Mouse (Mus musculus): ENCODE data around the gene Plekhs1. TPM values are rescaled to one million over a fixed set of nuclear protein-coding genes. Genes with fewer than 3 reads are reported as not detected.
"Not testable (repeated sequence)": the region's sequence is repeated elsewhere in the genome, so short reads cannot be mapped to it uniquely, and the experiment has no call there.

The Plekhs1 gene
- total and polyA plus RNA-seq, 2 experiments from 2014 or later, result 0.14 to 0.29 TPM

GRCm38 (mm10) chr19:56485376-56486271, 24.2 kb downstream of the Plekhs1 start:
- H3K27me3 ChIP-seq (ENCODE audit: insufficient read depth, low read length), result no peaks in the 10 kb centered on the region
- WGBS, result 28% methylated on average over 13 of the region's 13 CpGs
- H3K27ac ChIP-seq (ENCODE audit: low read depth, low read length), result no peak overlapping the region
- DNase-seq (no peak), ATAC-seq (peak; percentile 51; the same call in 1 of the 2 replicates)
- H3K4me1 ChIP-seq (ENCODE audit: insufficient read depth), result no peaks in the 10 kb centered on the region
- H3K9ac ChIP-seq, result no peak overlapping the region
- no peaks in the 10 kb centered on the region for H3K36me3 ChIP-seq (ENCODE audit: insufficient read depth)
- no peak overlapping the region for H3K4me2 ChIP-seq (ENCODE audit: low read depth)
- no peak for TF ChIP-seq CTCF (IDR thresholded peaks at IDR 0.05; ENCODE audit: low read depth)
- H3K4me3 ChIP-seq (ENCODE audit: low read depth, low read length), result no peak overlapping the region
- H3K9me3 ChIP-seq (ENCODE audit: low read length), result no peaks in the 10 kb centered on the region

GRCm38 (mm10) chr19:56486926-56487325, 25.5 kb downstream of the Plekhs1 start:
- 83% methylated on average over 7 of the region's 7 CpGs for WGBS
- DNase-seq (no peak), ATAC-seq (no peak)
- Histone ChIP-seq H3K27me3 (ENCODE audit: insufficient read depth, low read length) (no peaks in the 10 kb centered on the region), H3K4me2 (ENCODE audit: low read depth) (no peak overlapping the region), H3K9me3 (ENCODE audit: low read length) (no peaks in the 10 kb centered on the region), H3K4me1 (ENCODE audit: insufficient read depth) (no peaks in the 10 kb centered on the region), H3K4me3 (ENCODE audit: low read depth, low read length) (no peak overlapping the region), H3K9ac (no peak overlapping the region), H3K36me3 (ENCODE audit: insufficient read depth) (no peaks in the 10 kb centered on the region), H3K27ac (ENCODE audit: low read depth, low read length) (no peak overlapping the region)
- TF ChIP-seq CTCF (IDR thresholded peaks at IDR 0.05; ENCODE audit: low read depth), result no peak

GRCm38 (mm10) chr19:56487339-56487738, 25.9 kb downstream of the Plekhs1 start:
- H3K4me1 ChIP-seq (ENCODE audit: insufficient read depth), result no peaks in the 10 kb centered on the region
- H3K9me3 ChIP-seq (ENCODE audit: low read length), result no peaks in the 10 kb centered on the region
- no peak for TF ChIP-seq CTCF (IDR thresholded peaks at IDR 0.05; ENCODE audit: low read depth)
- H3K27me3 ChIP-seq (ENCODE audit: insufficient read depth, low read length), result no peaks in the 10 kb centered on the region
- 92% methylated on average over 2 of the region's 2 CpGs for WGBS
- H3K4me2 ChIP-seq (ENCODE audit: low read depth), result no peak overlapping the region
- H3K27ac ChIP-seq (ENCODE audit: low read depth, low read length), result no peak overlapping the region
- no peak for DNase-seq
- no peak overlapping the region for H3K4me3 ChIP-seq (ENCODE audit: low read depth, low read length)
- H3K9ac ChIP-seq, result no peak overlapping the region
- ATAC-seq, result no peak
- H3K36me3 ChIP-seq (ENCODE audit: insufficient read depth), result no peaks in the 10 kb centered on the region

- Histone ChIP-seq H3K27me3 (ENCODE audit: insufficient read depth, low read length) (no peaks in the 10 kb centered on the region), H3K36me3 (ENCODE audit: insufficient read depth) (no peaks in the 10 kb centered on the region), H3K9ac (no peak overlapping the region), H3K27ac (ENCODE audit: low read depth, low read length) (no peak overlapping the region), H3K4me1 (ENCODE audit: insufficient read depth) (no peaks in the 10 kb centered on the region), H3K4me2 (ENCODE audit: low read depth) (no peak overlapping the region), H3K9me3 (ENCODE audit: low read length) (no peaks in the 10 kb centered on the region), H3K4me3 (ENCODE audit: low read depth, low read length) (no peak overlapping the region)
- ATAC-seq, result no peak
- no peak for TF ChIP-seq CTCF (IDR thresholded peaks at IDR 0.05; ENCODE audit: low read depth)
- 87% methylated on average over 6 of the region's 6 CpGs for WGBS
- no peak for DNase-seq
Measured at GRCm38 (mm10) chr19:56489601-56490000, 28.2 kb downstream of the Plekhs1 start.

- not testable (repeated sequence) for H3K4me2 ChIP-seq (ENCODE audit: low read depth); H3K4me3 ChIP-seq (ENCODE audit: low read depth, low read length); H3K36me3 ChIP-seq (ENCODE audit: insufficient read depth); H3K9me3 ChIP-seq (ENCODE audit: low read length); H3K9ac ChIP-seq; H3K27ac ChIP-seq (ENCODE audit: low read depth, low read length); ATAC-seq; H3K4me1 ChIP-seq (ENCODE audit: insufficient read depth); DNase-seq; H3K27me3 ChIP-seq (ENCODE audit: insufficient read depth, low read length)
- no CpG with 5 or more reads among the region's 2 CpGs for WGBS
Measured at GRCm38 (mm10) chr19:56494157-56494556, 32.7 kb downstream of the Plekhs1 start.

GRCm38 (mm10) chr19:56503069-56503468, 41.6 kb downstream of the Plekhs1 start:
- H3K9ac ChIP-seq; H3K27me3 ChIP-seq (ENCODE audit: insufficient read depth, low read length); H3K4me2 ChIP-seq (ENCODE audit: low read depth); ATAC-seq; H3K4me3 ChIP-seq (ENCODE audit: low read depth, low read length); H3K36me3 ChIP-seq (ENCODE audit: insufficient read depth); H3K9me3 ChIP-seq (ENCODE audit: low read length); H3K4me1 ChIP-seq (ENCODE audit: insufficient read depth); H3K27ac ChIP-seq (ENCODE audit: low read depth, low read length); DNase-seq: not testable (repeated sequence)
- WGBS, result no CpG with 5 or more reads among the region's 5 CpGs

GRCm38 (mm10) chr19:56503525-56503924, 42.1 kb downstream of the Plekhs1 start:
- not testable (repeated sequence) for ATAC-seq; H3K4me2 ChIP-seq (ENCODE audit: low read depth); H3K27ac ChIP-seq (ENCODE audit: low read depth, low read length); H3K4me1 ChIP-seq (ENCODE audit: insufficient read depth); H3K36me3 ChIP-seq (ENCODE audit: insufficient read depth); H3K9ac ChIP-seq; H3K9me3 ChIP-seq (ENCODE audit: low read length); DNase-seq; H3K4me3 ChIP-seq (ENCODE audit: low read depth, low read length); H3K27me3 ChIP-seq (ENCODE audit: insufficient read depth, low read length)
- no CpG with 5 or more reads among the region's 5 CpGs for WGBS

GRCm38 (mm10) chr19:56511207-56511606, 49.8 kb downstream of the Plekhs1 start:
- WGBS, result no CpG with 5 or more reads among the region's 4 CpGs
- ATAC-seq; H3K9me3 ChIP-seq (ENCODE audit: low read length); H3K27ac ChIP-seq (ENCODE audit: low read depth, low read length); H3K36me3 ChIP-seq (ENCODE audit: insufficient read depth); H3K4me2 ChIP-seq (ENCODE audit: low read depth); H3K9ac ChIP-seq; H3K4me1 ChIP-seq (ENCODE audit: insufficient read depth); DNase-seq; H3K27me3 ChIP-seq (ENCODE audit: insufficient read depth, low read length); H3K4me3 ChIP-seq (ENCODE audit: low read depth, low read length): not testable (repeated sequence)

- H3K27me3 ChIP-seq (ENCODE audit: insufficient read depth, low read length); H3K36me3 ChIP-seq (ENCODE audit: insufficient read depth); H3K9ac ChIP-seq; H3K4me3 ChIP-seq (ENCODE audit: low read depth, low read length); ATAC-seq; DNase-seq; H3K27ac ChIP-seq (ENCODE audit: low read depth, low read length); H3K4me1 ChIP-seq (ENCODE audit: insufficient read depth); H3K4me2 ChIP-seq (ENCODE audit: low read depth); H3K9me3 ChIP-seq (ENCODE audit: low read length): not testable (repeated sequence)
- WGBS, result no CpG with 5 or more reads among the region's 2 CpGs
Measured at GRCm38 (mm10) chr19:56513527-56513926, 52.1 kb downstream of the Plekhs1 start.

GRCm38 (mm10) chr19:56519408-56519807, 58.0 kb downstream of the Plekhs1 start:
- H3K9me3 ChIP-seq (ENCODE audit: low read length); H3K4me3 ChIP-seq (ENCODE audit: low read depth, low read length); H3K9ac ChIP-seq; H3K4me2 ChIP-seq (ENCODE audit: low read depth); DNase-seq; H3K27ac ChIP-seq (ENCODE audit: low read depth, low read length); H3K36me3 ChIP-seq (ENCODE audit: insufficient read depth); H3K4me1 ChIP-seq (ENCODE audit: insufficient read depth); ATAC-seq; H3K27me3 ChIP-seq (ENCODE audit: insufficient read depth, low read length): not testable (repeated sequence)
- WGBS, result no CpG with 5 or more reads among the region's 7 CpGs

All from forebrain, postnatal 0 days (tissue).